26 mouse cellular contexts compared by ENCODE assay signal in genomic region chr7:35199755-35200154, GRCm38 (mm10). TPM values are rescaled to one million over a fixed set of nuclear protein-coding genes. Genes with fewer than 3 reads are reported as not detected.
A peak's percentile ranks its signal among the peaks of the same experiment; 100 is the strongest.
DNase-seq lines count a peak whose midpoint lies in the region; ATAC-seq and TF ChIP-seq lines count a peak whose summit lies in the region.
"Had no signal": no experiment of that assay in that cellular context is flagged by ENCODE, and none has a peak within 500 bp of the region (broad histone marks: within the 10 kb centered on the region; RNA-seq: fewer than 3 reads in every experiment).

No protein-coding gene starts in this region.

- TF ChIP-seq EP300 in lung, postnatal 0 days (IDR thresholded peaks at IDR 0.05) = no peak
- no peak for TF ChIP-seq EP300 in stomach, postnatal 0 days (optimal IDR thresholded peaks at IDR 0.05)
- no peak for TF ChIP-seq EP300 in heart, adult 2 months (IDR thresholded peaks at IDR 0.05; ENCODE audit: insufficient read depth, low read depth, low read length)

- no peak overlapping the region for H3K9ac ChIP-seq in lung, embryonic 15.5 days
- H3K9ac ChIP-seq in lung, postnatal 0 days (replicated peaks; ENCODE audit: low read depth) = no peak overlapping the region
- no peak overlapping the region for H3K9ac ChIP-seq in stomach, postnatal 0 days (ENCODE audit: low read length)
- no peak overlapping the region for H3K9ac ChIP-seq in heart, adult 2 months (ENCODE audit: low read depth, low read length)
- H3K9ac ChIP-seq: forebrain, embryonic 13.5 days; heart, embryonic 12.5 days; heart, embryonic 15.5 days; hindbrain, embryonic 13.5 days had no signal

- H3K36me3 ChIP-seq in lung, embryonic 15.5 days = peaks cover 16% of the 10 kb centered on the region; the same call in 1 of the 2 replicates
- 0 out of 2 replicates have a peak, but pooled peaks cover 4% of the 10 kb centered on the region for H3K36me3 ChIP-seq in lung, postnatal 0 days (ENCODE audit: insufficient read depth, low read length)
- no peaks in the 10 kb centered on the region for H3K36me3 ChIP-seq in stomach, postnatal 0 days (ENCODE audit: control insufficient read depth, insufficient read depth, low read length)
- no peaks in the 10 kb centered on the region for H3K36me3 ChIP-seq in heart, adult 2 months (ENCODE audit: control insufficient read depth, insufficient read depth, low read length)
- H3K36me3 ChIP-seq: heart, embryonic 15.5 days had no signal

- H3K27me3 ChIP-seq in lung, embryonic 15.5 days = no peaks in the 10 kb centered on the region
- H3K27me3 ChIP-seq in lung, postnatal 0 days (replicated peaks; ENCODE audit: insufficient read depth, low read length) = no peaks in the 10 kb centered on the region
- no peaks in the 10 kb centered on the region for H3K27me3 ChIP-seq in stomach, postnatal 0 days (ENCODE audit: control insufficient read depth, insufficient read depth, low read length)
- no peaks in the 10 kb centered on the region for H3K27me3 ChIP-seq in heart, adult 2 months (ENCODE audit: control insufficient read depth, insufficient read depth, low read length)
- H3K27me3 ChIP-seq: forebrain, embryonic 13.5 days; heart, embryonic 12.5 days; hindbrain, embryonic 13.5 days had no signal

- no peaks in the 10 kb centered on the region for H3K79me2 ChIP-seq in heart, adult 2 months (replicated peaks; ENCODE audit: control insufficient read depth, insufficient read depth, low read length)

- H3K27ac ChIP-seq in lung, embryonic 15.5 days = no peak overlapping the region
- H3K27ac ChIP-seq in lung, postnatal 0 days (ENCODE audit: low read length) = no peak overlapping the region
- no peak overlapping the region for H3K27ac ChIP-seq in stomach, postnatal 0 days (replicated peaks)
- no peak overlapping the region for H3K27ac ChIP-seq in heart, adult 2 months
- H3K27ac ChIP-seq: forebrain, embryonic 10.5 days; forebrain, embryonic 13.5 days; gastrocnemius, adult 2 months; heart, embryonic 15.5 days; hindbrain, embryonic 10.5 days; hindbrain, embryonic 13.5 days had no signal

- no peak for TF ChIP-seq POLR2A in heart, adult 2 months (IDR thresholded peaks at IDR 0.05; ENCODE audit: insufficient read depth, low read depth, low read length)

- 0 out of 2 replicates have a peak, but pooled peaks cover 3% of the 10 kb centered on the region for H3K4me1 ChIP-seq in lung, embryonic 15.5 days
- no peaks in the 10 kb centered on the region for H3K4me1 ChIP-seq in lung, postnatal 0 days (ENCODE audit: insufficient read depth, low read depth, low read length)
- H3K4me1 ChIP-seq in stomach, postnatal 0 days (replicated peaks; ENCODE audit: control insufficient read depth, insufficient read depth) = no peaks in the 10 kb centered on the region
- H3K4me1 ChIP-seq in heart, adult 2 months (ENCODE audit: control insufficient read depth, insufficient read depth, low read length) = no peaks in the 10 kb centered on the region
- H3K4me1 ChIP-seq: forebrain, embryonic 10.5 days; forebrain, embryonic 13.5 days; heart, embryonic 12.5 days; heart, embryonic 15.5 days; hindbrain, embryonic 10.5 days; hindbrain, embryonic 13.5 days had no signal

- H3K9me3 ChIP-seq in lung, embryonic 15.5 days = no peaks in the 10 kb centered on the region
- no peaks in the 10 kb centered on the region for H3K9me3 ChIP-seq in lung, postnatal 0 days (ENCODE audit: low read length)
- no peaks in the 10 kb centered on the region for H3K9me3 ChIP-seq in stomach, postnatal 0 days (ENCODE audit: control insufficient read depth, low read length)
- H3K9me3 ChIP-seq: forebrain, embryonic 13.5 days; heart, embryonic 12.5 days; heart, embryonic 15.5 days; hindbrain, embryonic 13.5 days had no signal

- H3K4me3 ChIP-seq in lung, embryonic 15.5 days = no peak overlapping the region
- no peak overlapping the region for H3K4me3 ChIP-seq in lung, postnatal 0 days (ENCODE audit: low read depth, low read length)
- H3K4me3 ChIP-seq in stomach, postnatal 0 days (ENCODE audit: low read depth, low read length) = no peak overlapping the region
- H3K4me3 ChIP-seq in heart, adult 2 months = no peak overlapping the region
- H3K4me3 ChIP-seq: forebrain, embryonic 10.5 days; forebrain, embryonic 13.5 days; gastrocnemius, adult 2 months; heart, embryonic 12.5 days; heart, embryonic 15.5 days; hindbrain, embryonic 10.5 days; hindbrain, embryonic 13.5 days had no signal

- peak; percentile 67 for DNase-seq in lung, postnatal 0 days (ENCODE audit: low spot score)
- DNase-seq in lung, postnatal 25 days (ENCODE audit: low spot score) = peak; percentile 65
- no peak for DNase-seq in layer of hippocampus, adult 9-11 months
- no peak for DNase-seq in stomach, postnatal 0 days (ENCODE audit: low spot score)
- DNase-seq in heart, adult 2 months = no peak
- DNase-seq: adrenal gland, adult 8-10 months; cerebellum, adult 11-12 months; cerebellum, adult 8-10 months; cerebellum, postnatal 14 days; gastrocnemius, adult 2 months; gastrocnemius, postnatal 14 days; heart, adult 11 months; heart, postnatal 10 days; heart, postnatal 36 days had no signal

- peak; percentile 43; the same call in 1 of the 2 replicates for ATAC-seq in lung, embryonic 15.5 days (ENCODE audit: borderline replicate concordance, extremely low read depth, low FRiP score, low TSS enrichment)
- ATAC-seq in lung, postnatal 0 days = peak; percentile 49
- ATAC-seq in stomach, postnatal 0 days (ENCODE audit: low FRiP score, low TSS enrichment) = no peak
- ATAC-seq: CD4-positive, CD25-positive, alpha-beta regulatory T cell, adult 4 months; forebrain, embryonic 13.5 days; forebrain, embryonic 16.5 days; hindbrain, embryonic 16.5 days had no signal

- no peak overlapping the region for H3K4me2 ChIP-seq in lung, embryonic 15.5 days
- no peak overlapping the region for H3K4me2 ChIP-seq in lung, postnatal 0 days (replicated peaks; ENCODE audit: low read depth, low read length)
- no peak overlapping the region for H3K4me2 ChIP-seq in stomach, postnatal 0 days (replicated peaks; ENCODE audit: low read depth)
- H3K4me2 ChIP-seq: forebrain, embryonic 13.5 days; heart, embryonic 12.5 days; heart, embryonic 15.5 days; hindbrain, embryonic 13.5 days had no signal

- intact Hi-C loops in heart, adult 2 months (cut with DNase I) = no loop called here

- TF ChIP-seq CTCF in lung, postnatal 0 days (IDR thresholded peaks at IDR 0.05) = no peak
- TF ChIP-seq CTCF in stomach, postnatal 0 days (IDR thresholded peaks at IDR 0.05; ENCODE audit: low read depth) = no peak
- no peak for TF ChIP-seq CTCF in heart, adult 2 months (IDR thresholded peaks at IDR 0.05)

RNA-seq across cellular contexts. Expression of gene Slc7a10, which starts 13.6 kb away (rescaled TPM):
- 2.3 and 3.4 TPM in 2 replicates for polyA plus RNA-seq in lung, embryonic 15.5 days (2015; fragmentation: Nextera tagmentation; extraction: Ambion mirVana)
- 20.1 and 21.7 TPM in 2 replicates for polyA plus RNA-seq in lung, postnatal 0 days (2015; fragmentation: Nextera tagmentation; extraction: Ambion mirVana)
- 0.82 and 0.98 TPM in 2 replicates for polyA plus RNA-seq in stomach, postnatal 0 days (2015; fragmentation: Nextera tagmentation; extraction: Ambion mirVana)
- under 1 TPM; 0.60 to 0.77 TPM for total RNA-seq in heart, adult 2 months (2021)
- polyA plus RNA-seq in heart, adult 2 months (2012; rRNA removed) = 1.5 and 2.9 TPM in 2 replicates
- total RNA-seq: MEL had no signal
- polyA plus RNA-seq: C2C12 had no signal

RNA-seq across cellular contexts. Expression of gene Lrp3, which starts 15.5 kb away (rescaled TPM):
- 7.7 and 7.9 TPM in 2 replicates for polyA plus RNA-seq in lung, embryonic 15.5 days (2015; fragmentation: Nextera tagmentation; extraction: Ambion mirVana)
- polyA plus RNA-seq in lung, postnatal 0 days (2015; fragmentation: Nextera tagmentation; extraction: Ambion mirVana) = 6.6 and 8.5 TPM in 2 replicates
- 1.6 and 2.6 TPM in 2 replicates for polyA plus RNA-seq in stomach, postnatal 0 days (2015; fragmentation: Nextera tagmentation; extraction: Ambion mirVana)
- total RNA-seq in heart, adult 2 months (2021) = 1 to 10 TPM; 6.7 to 7.4 TPM
- 9.4 and 10.7 TPM in 2 replicates for polyA plus RNA-seq in heart, adult 2 months (2012; rRNA removed)
- total RNA-seq: MEL had no signal

Comparison
In these comparisons a context has a peak if more than half of its experiments do, and no peak if none do; other contexts are left out.
1. DNase-seq: peak in lung, postnatal 0 days (single experiment) and lung, postnatal 25 days (single experiment); none in layer of hippocampus, adult 9-11 months (single experiment), stomach, postnatal 0 days (single experiment) and heart, adult 2 months (0 of 2).